ENCODE assay signal across 15 mouse cellular contexts in the genomic region with DNA sequence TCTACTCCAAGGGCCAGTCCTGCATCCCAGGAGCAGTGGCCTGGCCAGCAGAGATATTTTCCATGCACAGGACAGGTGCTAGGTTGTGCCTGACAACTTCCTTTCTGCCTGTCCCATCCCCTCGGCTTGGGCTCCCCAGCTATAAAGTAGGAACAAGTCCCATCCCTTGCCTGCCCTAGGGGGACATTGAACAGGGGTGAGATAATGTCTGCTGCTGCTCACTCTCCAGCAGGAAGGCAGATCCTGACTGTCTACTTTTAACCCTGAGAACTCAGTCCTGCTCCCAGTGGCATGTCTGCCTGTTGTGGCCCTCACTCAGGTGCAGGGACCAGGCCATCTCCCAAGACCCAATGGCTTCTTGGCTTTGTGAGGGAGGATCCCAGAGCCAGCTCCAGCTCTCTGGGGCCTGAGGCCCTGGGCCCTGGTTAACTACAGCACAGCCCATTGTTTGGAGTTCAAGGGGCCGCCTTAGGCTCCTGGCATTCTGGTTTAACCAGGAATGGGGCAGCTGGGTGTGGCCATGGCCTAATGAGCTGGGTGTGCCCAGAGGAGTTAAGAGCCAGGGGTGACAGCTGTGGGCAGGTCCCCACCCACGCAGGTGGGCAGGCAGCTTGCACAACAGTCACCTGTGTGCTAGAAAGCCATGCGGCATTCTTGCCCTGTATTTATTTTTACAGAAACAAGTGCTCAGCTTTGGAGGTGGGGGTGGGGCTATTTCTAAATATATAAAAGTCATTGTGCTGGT. TPM values are rescaled to one million over a fixed set of nuclear protein-coding genes. Genes with fewer than 3 reads are reported as not detected.
DNase-seq lines count a peak whose midpoint lies in the region; ATAC-seq and TF ChIP-seq lines count a peak whose summit lies in the region.
"Had no signal": no experiment of that assay in that cellular context is flagged by ENCODE, and none has a peak within 500 bp of the region (broad histone marks: within the 10 kb centered on the region; RNA-seq: fewer than 3 reads in every experiment).

No protein-coding gene starts in this region.

- DNase-seq in embryonic facial prominence, embryonic 10.5 days (ENCODE audit: low spot score), result no peak
- peak; percentile 59 for DNase-seq in ES-CJ7 (ENCODE audit: low read depth, low spot score)
- peak; percentile 63 to 85 for DNase-seq in lung, postnatal 4 days
- no peak for DNase-seq in natural killer cell, adult 2 months (ENCODE audit: low spot score in 2 of 2)
- no peak for DNase-seq in ovary, postnatal 10 days (ENCODE audit: low spot score)
- DNase-seq: left cerebral cortex, postnatal 4 days; liver, postnatal 0 days; right cerebral cortex, postnatal 14 days had no signal

- ATAC-seq in embryonic facial prominence, embryonic 13.5 days (ENCODE audit: insufficient number of reproducible peaks, insufficient read depth, low FRiP score, low TSS enrichment, low read depth), result peak; percentile 80
- peak; percentile 95 for ATAC-seq in intestine, postnatal 0 days
- no peak for ATAC-seq in granulocyte monocyte progenitor cell, adult 5-6 weeks (replicated peaks; ENCODE audit: poor library complexity, severe bottlenecking)
- ATAC-seq: liver, postnatal 0 days had no signal

- H3K9me3 ChIP-seq in embryonic facial prominence, embryonic 13.5 days, result no peaks in the 10 kb centered on the region
- H3K9me3 ChIP-seq in embryonic facial prominence, embryonic 10.5 days, result no peaks in the 10 kb centered on the region
- H3K9me3 ChIP-seq in intestine, postnatal 0 days (ENCODE audit: control insufficient read depth), result no peaks in the 10 kb centered on the region
- H3K9me3 ChIP-seq: heart, embryonic 15.5 days; hindbrain, embryonic 15.5 days had no signal

- 0 out of 2 replicates have a peak, but pooled peaks cover 3% of the 10 kb centered on the region for H3K4me1 ChIP-seq in embryonic facial prominence, embryonic 13.5 days
- peaks cover 9% of the 10 kb centered on the region for H3K4me1 ChIP-seq in embryonic facial prominence, embryonic 10.5 days
- H3K4me1 ChIP-seq in intestine, postnatal 0 days (replicated peaks; ENCODE audit: control insufficient read depth, insufficient read depth, low read length), result no peaks in the 10 kb centered on the region
- H3K4me1 ChIP-seq: hindbrain, embryonic 15.5 days had no signal

- H3K9ac ChIP-seq in embryonic facial prominence, embryonic 13.5 days, result no peak overlapping the region
- no peak overlapping the region for H3K9ac ChIP-seq in intestine, postnatal 0 days (ENCODE audit: low read depth, low read length)
- H3K9ac ChIP-seq: heart, embryonic 15.5 days; hindbrain, embryonic 15.5 days; liver, postnatal 0 days had no signal

- 61% methylated on average over 4 of the region's 4 CpGs for WGBS in embryonic facial prominence, embryonic 13.5 days
- WGBS in embryonic facial prominence, embryonic 10.5 days, result 65% methylated on average over 4 of the region's 4 CpGs
- 30% methylated on average over 4 of the region's 4 CpGs for WGBS in intestine, postnatal 0 days

- H3K4me2 ChIP-seq in embryonic facial prominence, embryonic 13.5 days, result no peak overlapping the region
- H3K4me2 ChIP-seq in intestine, postnatal 0 days (replicated peaks; ENCODE audit: low read depth), result 0 out of 2 replicates have a peak overlapping the region, but pooled peaks have one; percentile 3
- H3K4me2 ChIP-seq: heart, embryonic 15.5 days; hindbrain, embryonic 15.5 days had no signal

- H3K27me3 ChIP-seq in embryonic facial prominence, embryonic 13.5 days, result no peaks in the 10 kb centered on the region
- H3K27me3 ChIP-seq in embryonic facial prominence, embryonic 10.5 days (replicated peaks; ENCODE audit: low read depth, poor library complexity, severe bottlenecking), result no peaks in the 10 kb centered on the region
- H3K27me3 ChIP-seq in intestine, postnatal 0 days (replicated peaks; ENCODE audit: control insufficient read depth, insufficient read depth, low read length), result no peaks in the 10 kb centered on the region
- H3K27me3 ChIP-seq: heart, embryonic 15.5 days; hindbrain, embryonic 15.5 days had no signal

- no peak overlapping the region for H3K4me3 ChIP-seq in embryonic facial prominence, embryonic 13.5 days
- no peak overlapping the region for H3K4me3 ChIP-seq in embryonic facial prominence, embryonic 10.5 days
- no peak overlapping the region for H3K4me3 ChIP-seq in intestine, postnatal 0 days (ENCODE audit: low read depth, low read length)
- H3K4me3 ChIP-seq: heart, embryonic 15.5 days; hindbrain, embryonic 15.5 days had no signal

- TF ChIP-seq CTCF in intestine, postnatal 0 days (IDR thresholded peaks at IDR 0.05; ENCODE audit: low read depth), result no peak

- peak overlapping the region; percentile 55; the same call in 1 of the 2 replicates for H3K27ac ChIP-seq in embryonic facial prominence, embryonic 13.5 days
- H3K27ac ChIP-seq in embryonic facial prominence, embryonic 10.5 days (replicated peaks), result no peak overlapping the region; the same call in 1 of the 2 replicates
- peak overlapping the region; percentile 35; the same call in 1 of the 2 replicates for H3K27ac ChIP-seq in intestine, postnatal 0 days (ENCODE audit: low read depth, low read length)
- H3K27ac ChIP-seq: heart, embryonic 15.5 days; hindbrain, embryonic 15.5 days had no signal

- H3K36me3 ChIP-seq in embryonic facial prominence, embryonic 13.5 days, result no peaks in the 10 kb centered on the region
- H3K36me3 ChIP-seq in embryonic facial prominence, embryonic 10.5 days (replicated peaks), result no peaks in the 10 kb centered on the region
- H3K36me3 ChIP-seq in intestine, postnatal 0 days (ENCODE audit: control insufficient read depth, insufficient read depth), result no peaks in the 10 kb centered on the region
- H3K36me3 ChIP-seq: heart, embryonic 15.5 days; hindbrain, embryonic 15.5 days had no signal

RNA-seq across cellular contexts. Expression of gene Fosl2, which starts 47.5 kb away (rescaled TPM):
- 6.9 and 7.0 TPM in 2 replicates for polyA plus RNA-seq in embryonic facial prominence, embryonic 13.5 days (2015; fragmentation: Nextera tagmentation; extraction: Ambion mirVana)
- polyA plus RNA-seq in embryonic facial prominence, embryonic 10.5 days (2016; fragmentation: Nextera tagmentation; extraction: Ambion mirVana), result 0.50 and 0.67 TPM in 2 replicates
- polyA plus RNA-seq in intestine, postnatal 0 days (2015; fragmentation: Nextera tagmentation; extraction: Ambion mirVana), result 5.8 and 5.9 TPM in 2 replicates
- total RNA-seq in granulocyte monocyte progenitor cell, adult 5-6 weeks (2014; fragmentation: Nextera tagmentation), result 23.4 and 24.7 TPM in 2 replicates
- 9.1 and 11.2 TPM in 2 replicates for total RNA-seq in granulocyte monocyte progenitor cell, adult 5-6 weeks (2017)

RNA-seq across cellular contexts. Expression of gene Plb1, which starts 49.5 kb away (rescaled TPM):
- 1.2 and 1.4 TPM in 2 replicates for polyA plus RNA-seq in embryonic facial prominence, embryonic 13.5 days (2015; fragmentation: Nextera tagmentation; extraction: Ambion mirVana)
- polyA plus RNA-seq in embryonic facial prominence, embryonic 10.5 days (2016; fragmentation: Nextera tagmentation; extraction: Ambion mirVana), result 0.06 TPM in 1 of 2 replicates, not detected in the other
- polyA plus RNA-seq in intestine, postnatal 0 days (2015; fragmentation: Nextera tagmentation; extraction: Ambion mirVana), result 0.56 and 0.68 TPM in 2 replicates
- total RNA-seq in granulocyte monocyte progenitor cell, adult 5-6 weeks (2014; fragmentation: Nextera tagmentation), result not detected in 2 replicates
- total RNA-seq in granulocyte monocyte progenitor cell, adult 5-6 weeks (2017), result not detected in 2 replicates
- total RNA-seq: common myeloid progenitor, adult 5-6 weeks; MEL had no signal
- polyA plus RNA-seq: hindbrain, embryonic 15.5 days had no signal

Comparison
In these comparisons a context has a peak if more than half of its experiments do, and no peak if none do; other contexts are left out.
1. DNase-seq: peak in ES-CJ7 (single experiment) and lung, postnatal 4 days (2 of 2); none in embryonic facial prominence, embryonic 10.5 days (single experiment), natural killer cell, adult 2 months (0 of 2) and ovary, postnatal 10 days (single experiment).